ENCODE assay signal across 8 mouse cellular contexts in genomic region chr13:110907319-110907955, GRCm38 (mm10).
DNase-seq lines count a peak whose midpoint lies in the region; ATAC-seq lines count a peak whose summit lies in the region.

No protein-coding gene starts in this region.

- H3K27ac ChIP-seq in liver, embryonic 12.5 days = no peak overlapping the region
- H3K27ac ChIP-seq in midbrain, embryonic 16.5 days (ENCODE audit: low read length) = no peak overlapping the region
- no peak overlapping the region for H3K27ac ChIP-seq in forebrain, embryonic 13.5 days

- H3K4me1 ChIP-seq in liver, embryonic 12.5 days = no peaks in the 10 kb centered on the region
- H3K4me1 ChIP-seq in midbrain, embryonic 16.5 days (ENCODE audit: control insufficient read depth, insufficient read depth, low read length) = no peaks in the 10 kb centered on the region
- no peaks in the 10 kb centered on the region for H3K4me1 ChIP-seq in forebrain, embryonic 13.5 days

- H3K36me3 ChIP-seq in liver, embryonic 12.5 days = no peaks in the 10 kb centered on the region
- H3K36me3 ChIP-seq in midbrain, embryonic 16.5 days (ENCODE audit: control insufficient read depth, insufficient read depth, low read length) = no peaks in the 10 kb centered on the region
- H3K36me3 ChIP-seq in forebrain, embryonic 13.5 days (ENCODE audit: poor library complexity, severe bottlenecking) = no peaks in the 10 kb centered on the region

- no peak overlapping the region for H3K9ac ChIP-seq in liver, embryonic 12.5 days
- no peak overlapping the region for H3K9ac ChIP-seq in midbrain, embryonic 16.5 days (ENCODE audit: low read depth, low read length)
- H3K9ac ChIP-seq in forebrain, embryonic 13.5 days = no peak overlapping the region

- H3K27me3 ChIP-seq in liver, embryonic 12.5 days (replicated peaks) = no peaks in the 10 kb centered on the region
- H3K27me3 ChIP-seq in midbrain, embryonic 16.5 days (ENCODE audit: control insufficient read depth, insufficient read depth, low read depth, low read length) = no peaks in the 10 kb centered on the region
- no peaks in the 10 kb centered on the region for H3K27me3 ChIP-seq in forebrain, embryonic 13.5 days

- no peaks in the 10 kb centered on the region for H3K9me3 ChIP-seq in liver, embryonic 12.5 days (replicated peaks)
- no peaks in the 10 kb centered on the region for H3K9me3 ChIP-seq in midbrain, embryonic 16.5 days (replicated peaks; ENCODE audit: control insufficient read depth, low read length, poor library complexity, severe bottlenecking)
- H3K9me3 ChIP-seq in forebrain, embryonic 13.5 days (replicated peaks) = no peaks in the 10 kb centered on the region

- no peak overlapping the region for H3K4me2 ChIP-seq in liver, embryonic 12.5 days
- no peak overlapping the region for H3K4me2 ChIP-seq in midbrain, embryonic 16.5 days (ENCODE audit: low read length)
- H3K4me2 ChIP-seq in forebrain, embryonic 13.5 days = no peak overlapping the region

- peak; percentile 44 for DNase-seq in liver
- peak; percentile 53 for DNase-seq in gastrocnemius, adult 18-20 months (ENCODE audit: low spot score)
- DNase-seq in kidney, adult 8-10 months = peak; percentile 42 to 58
- DNase-seq in lung, postnatal 36 days = peak; percentile 55
- DNase-seq in cerebellum, adult 11 months = no peak

- ATAC-seq in liver, embryonic 12.5 days = no peak
- ATAC-seq in midbrain, embryonic 16.5 days = no peak
- no peak for ATAC-seq in forebrain, embryonic 13.5 days

- WGBS in liver, embryonic 12.5 days (ENCODE audit: insufficient replicate concordance) = 37% methylated on average over 6 of the region's 6 CpGs
- 61% methylated on average over 6 of the region's 6 CpGs for WGBS in midbrain, embryonic 16.5 days
- WGBS in forebrain, embryonic 13.5 days = 67% methylated on average over 6 of the region's 6 CpGs

- H3K4me3 ChIP-seq in liver, embryonic 12.5 days = no peak overlapping the region
- no peak overlapping the region for H3K4me3 ChIP-seq in midbrain, embryonic 16.5 days (ENCODE audit: low read depth, low read length)
- H3K4me3 ChIP-seq in forebrain, embryonic 13.5 days = no peak overlapping the region
